Mouse (Mus musculus): Measurements from ENCODE around the gene Tyk2. TPM values are rescaled to one million over a fixed set of nuclear protein-coding genes. Genes with fewer than 3 reads are reported as not detected.

Tyk2 gene
- polyA plus RNA-seq, 1 experiment = 11.4 TPM

- Histone ChIP-seq H3K4me1 (ENCODE audit: control insufficient read depth, insufficient read depth, low read length) (no peaks in the 10 kb centered on the region), H3K36me3 (ENCODE audit: control insufficient read depth, insufficient read depth, low read length) (no peaks in the 10 kb centered on the region), H3K27ac (ENCODE audit: control insufficient read depth, insufficient read depth, low read depth, low read length) (no peak overlapping the region), H3K27me3 (ENCODE audit: control insufficient read depth, insufficient read depth, low read length) (no peaks in the 10 kb centered on the region), H3K4me3 (ENCODE audit: control insufficient read depth, low read depth, low read length) (no peak overlapping the region)
- TF ChIP-seq CTCF (IDR thresholded peaks at IDR 0.05; ENCODE audit: control insufficient read depth, insufficient read depth, insufficient replicate concordance, low read depth, low read length) (no peak), POLR2A (IDR thresholded peaks at IDR 0.05; ENCODE audit: control insufficient read depth, low read depth, low read length) (no peak)
These were observed 4.9 kb upstream of the Tyk2 start for GRCm38 (mm10) chr9:21135941-21136381.

GRCm38 (mm10) chr9:21135329-21135890 is 4.4 kb upstream of the Tyk2 start:
- Histone ChIP-seq H3K27me3 (ENCODE audit: control insufficient read depth, insufficient read depth, low read length) (no peaks in the 10 kb centered on the region), H3K4me1 (ENCODE audit: control insufficient read depth, insufficient read depth, low read length) (peaks cover 1% of the 10 kb centered on the region; the same call in 1 of the 2 replicates), H3K27ac (ENCODE audit: control insufficient read depth, insufficient read depth, low read depth, low read length) (no peak overlapping the region), H3K36me3 (ENCODE audit: control insufficient read depth, insufficient read depth, low read length) (no peaks in the 10 kb centered on the region), H3K4me3 (ENCODE audit: control insufficient read depth, low read depth, low read length) (no peak overlapping the region)
- no peak for TF ChIP-seq CTCF (IDR thresholded peaks at IDR 0.05; ENCODE audit: control insufficient read depth, insufficient read depth, insufficient replicate concordance, low read depth, low read length)
- TF ChIP-seq POLR2A (IDR thresholded peaks at IDR 0.05; ENCODE audit: control insufficient read depth, low read depth, low read length) = no peak

GRCm38 (mm10) chr9:21134595-21135328 is 3.7 kb upstream of the Tyk2 start:
- no peaks in the 10 kb centered on the region for H3K36me3 ChIP-seq (ENCODE audit: control insufficient read depth, insufficient read depth, low read length)
- no peak overlapping the region for H3K4me3 ChIP-seq (ENCODE audit: control insufficient read depth, low read depth, low read length)
- H3K4me1 ChIP-seq (ENCODE audit: control insufficient read depth, insufficient read depth, low read length) = peaks cover 2% of the 10 kb centered on the region; the same call in 1 of the 2 replicates
- no peak overlapping the region for H3K27ac ChIP-seq (ENCODE audit: control insufficient read depth, insufficient read depth, low read depth, low read length)
- no peaks in the 10 kb centered on the region for H3K27me3 ChIP-seq (ENCODE audit: control insufficient read depth, insufficient read depth, low read length)
- TF ChIP-seq CTCF (IDR thresholded peaks at IDR 0.05; ENCODE audit: control insufficient read depth, insufficient read depth, insufficient replicate concordance, low read depth, low read length) = no peak
- no peak for TF ChIP-seq POLR2A (IDR thresholded peaks at IDR 0.05; ENCODE audit: control insufficient read depth, low read depth, low read length)

GRCm38 (mm10) chr9:21133064-21133707 is 2.1 kb upstream of the Tyk2 start:
- H3K27me3 ChIP-seq (ENCODE audit: control insufficient read depth, insufficient read depth, low read length) = no peaks in the 10 kb centered on the region
- peaks cover 2% of the 10 kb centered on the region; the same call in 1 of the 2 replicates for H3K4me1 ChIP-seq (ENCODE audit: control insufficient read depth, insufficient read depth, low read length)
- no peak overlapping the region for H3K27ac ChIP-seq (ENCODE audit: control insufficient read depth, insufficient read depth, low read depth, low read length)
- no peak overlapping the region for H3K4me3 ChIP-seq (ENCODE audit: control insufficient read depth, low read depth, low read length)
- no peaks in the 10 kb centered on the region for H3K36me3 ChIP-seq (ENCODE audit: control insufficient read depth, insufficient read depth, low read length)
- TF ChIP-seq CTCF (IDR thresholded peaks at IDR 0.05; ENCODE audit: control insufficient read depth, insufficient read depth, insufficient replicate concordance, low read depth, low read length) = no peak
- TF ChIP-seq POLR2A (IDR thresholded peaks at IDR 0.05; ENCODE audit: control insufficient read depth, low read depth, low read length) = no peak

- no peaks in the 10 kb centered on the region for H3K27me3 ChIP-seq (ENCODE audit: control insufficient read depth, insufficient read depth, low read length)
- no peak overlapping the region for H3K27ac ChIP-seq (ENCODE audit: control insufficient read depth, insufficient read depth, low read depth, low read length)
- peaks cover 2% of the 10 kb centered on the region; the same call in 1 of the 2 replicates for H3K4me1 ChIP-seq (ENCODE audit: control insufficient read depth, insufficient read depth, low read length)
- H3K36me3 ChIP-seq (ENCODE audit: control insufficient read depth, insufficient read depth, low read length) = no peaks in the 10 kb centered on the region
- H3K4me3 ChIP-seq (ENCODE audit: control insufficient read depth, low read depth, low read length) = no peak overlapping the region
- TF ChIP-seq POLR2A (IDR thresholded peaks at IDR 0.05; ENCODE audit: control insufficient read depth, low read depth, low read length) = no peak
- TF ChIP-seq CTCF (IDR thresholded peaks at IDR 0.05; ENCODE audit: control insufficient read depth, insufficient read depth, insufficient replicate concordance, low read depth, low read length) = no peak
These were observed 1.2 kb upstream of the Tyk2 start for GRCm38 (mm10) chr9:21132102-21132775.

GRCm38 (mm10) chr9:21126259-21126627 is 4.8 kb downstream of the Tyk2 start:
- TF ChIP-seq CTCF (IDR thresholded peaks at IDR 0.05; ENCODE audit: control insufficient read depth, insufficient read depth, insufficient replicate concordance, low read depth, low read length) (no peak), POLR2A (IDR thresholded peaks at IDR 0.05; ENCODE audit: control insufficient read depth, low read depth, low read length) (no peak)
- H3K36me3 ChIP-seq (ENCODE audit: control insufficient read depth, insufficient read depth, low read length) = no peaks in the 10 kb centered on the region; the same call in 1 of the 2 replicates
- H3K27me3 ChIP-seq (ENCODE audit: control insufficient read depth, insufficient read depth, low read length) = no peaks in the 10 kb centered on the region
- peaks cover 2% of the 10 kb centered on the region; the same call in 1 of the 2 replicates for H3K4me1 ChIP-seq (ENCODE audit: control insufficient read depth, insufficient read depth, low read length)
- no peak overlapping the region for H3K4me3 ChIP-seq (ENCODE audit: control insufficient read depth, low read depth, low read length)
- no peak overlapping the region for H3K27ac ChIP-seq (ENCODE audit: control insufficient read depth, insufficient read depth, low read depth, low read length)

Data from testis, adult 2 months (tissue).